Mouse (Mus musculus) MEL (cell line): ENCODE data around the gene Edf1. TPM values are rescaled to one million over a fixed set of nuclear protein-coding genes. Genes with fewer than 3 reads are reported as not detected.

Experiments used
- DNase-seq: peaks from one replicate; pipeline ENCODE4 v3.0.0; 2011; ENCODE audit warnings: low read depth, low spot score
- H3K27ac ChIP-seq: 2 replicates; pipeline ENCODE4 v1.5.1; 2012; ENCODE audit warnings: low read depth, mild to moderate bottlenecking, control low read depth, low read length, moderate library complexity; ENCODE audit not compliant: control insufficient read depth
- H3K27me3 ChIP-seq, 2 experiments: fragments of 150-350 bp in 1 of 2; sonication (generic) in 1 of 2; 2 replicates each; pipeline ENCODE4 v1.6.1; 2012; ENCODE audit warnings: low read length in 2 of 2, mild to moderate bottlenecking in 2 of 2, improper control_type of control experiment in 1 of 2, moderate library complexity in 1 of 2; ENCODE audit not compliant: insufficient read depth in 2 of 2, control insufficient read depth in 1 of 2
- H3K36me3 ChIP-seq, 2 experiments: 2 replicates each; pipeline ENCODE4 v1.6.1; 2012 to 2014; ENCODE audit warnings: low read length in 2 of 2, improper control_type of control experiment in 1 of 2, inconsistent platforms in 1 of 2, mild to moderate bottlenecking in 1 of 2; ENCODE audit not compliant: insufficient read depth in 2 of 2, control insufficient read depth in 1 of 2
- H3K4me1 ChIP-seq, 2 experiments: fragments of 150-350 bp in 1 of 2; sonication (generic) in 1 of 2; 2 replicates each; pipeline ENCODE4 v1.6.1; 2012; ENCODE audit warnings: low read length in 2 of 2, improper control_type of control experiment in 1 of 2, mild to moderate bottlenecking in 1 of 2; ENCODE audit not compliant: insufficient read depth in 2 of 2, control insufficient read depth in 1 of 2
- H3K4me3 ChIP-seq, 2 experiments: fragments of 150-350 bp in 1 of 2; sonication (generic) in 1 of 2; 2 replicates each; pipeline ENCODE4 v1.5.1; 2012; ENCODE audit warnings: low read depth in 2 of 2, low read length in 2 of 2, mild to moderate bottlenecking in 2 of 2, moderate library complexity in 2 of 2, control low read depth in 1 of 2, improper control_type of control experiment in 1 of 2; ENCODE audit not compliant: control insufficient read depth in 1 of 2, insufficient read depth in 1 of 2
- H3K79me2 ChIP-seq: 2 replicates; pipeline ENCODE4 v1.6.1; 2012; ENCODE audit warnings: mild to moderate bottlenecking, low read length, moderate library complexity; ENCODE audit not compliant: control insufficient read depth, poor library complexity, insufficient read depth
- H3K9ac ChIP-seq: 2 replicates; pipeline ENCODE4 v1.6.1; 2012; ENCODE audit warnings: low read depth, mild to moderate bottlenecking, control low read depth, low read length, moderate library complexity; ENCODE audit not compliant: control insufficient read depth, poor library complexity, severe bottlenecking
- H3K9me3 ChIP-seq: fragments of 150-350 bp; sonication (generic); replicated peaks from 2 replicates; pipeline ENCODE4 v1.6.1; 2012; ENCODE audit warnings: mild to moderate bottlenecking, low read length, improper control_type of control experiment, moderate library complexity; ENCODE audit not compliant: insufficient read depth
- BHLHE40 ChIP-seq: IDR thresholded peaks from 2 replicates; pipeline ENCODE4 v1.6.1; 2012; ENCODE audit warnings: low read depth, mild to moderate bottlenecking, inconsistent platforms, low read length, improper control_type of control experiment, borderline replicate concordance
- CTCF ChIP-seq, 3 experiments: IDR thresholded peaks in 2 of 3; conservative IDR thresholded peaks in 1 of 3; 2 replicates each; pipeline ENCODE4 v1.5.1; 2011 to 2012; ENCODE audit warnings: low read length in 3 of 3, low read depth in 2 of 3, mild to moderate bottlenecking in 2 of 3, improper control_type of control experiment in 1 of 3, inconsistent platforms in 1 of 3, mixed read lengths in 1 of 3, moderate library complexity in 1 of 3; ENCODE audit not compliant: control insufficient read depth in 1 of 3, insufficient read depth in 1 of 3, poor library complexity in 1 of 3, severe bottlenecking in 1 of 3
- E2F4 ChIP-seq: IDR thresholded peaks from 2 replicates; pipeline ENCODE4 v1.6.1; 2011; ENCODE audit warnings: low read depth, low read length, improper control_type of control experiment, borderline replicate concordance
- ELF1 ChIP-seq: IDR thresholded peaks from 2 replicates; pipeline ENCODE4 v1.6.1; 2014; ENCODE audit warnings: low read depth, mild to moderate bottlenecking, inconsistent platforms, low read length, improper control_type of control experiment, moderate library complexity
- EP300 ChIP-seq, 2 experiments: IDR thresholded peaks; 2 replicates each; pipeline ENCODE4 v1.6.1; 2011; ENCODE audit warnings: improper control_type of control experiment in 2 of 2, low read length in 2 of 2, low read depth in 1 of 2, mild to moderate bottlenecking in 1 of 2
- HCFC1 ChIP-seq: IDR thresholded peaks from 2 replicates; pipeline ENCODE4 v1.6.1; 2012; ENCODE audit warnings: low read depth, mild to moderate bottlenecking, inconsistent platforms, low read length, improper control_type of control experiment, moderate library complexity
- KAT2A ChIP-seq: conservative IDR thresholded peaks from 2 replicates; pipeline ENCODE4 v1.6.1; 2012; ENCODE audit warnings: low read depth, low read length, improper control_type of control experiment, inconsistent platforms
- MAX ChIP-seq: IDR thresholded peaks from 2 replicates; pipeline ENCODE4 v1.6.1; 2011; ENCODE audit warnings: low read length, improper control_type of control experiment
- MAZ ChIP-seq: IDR thresholded peaks from 2 replicates; pipeline ENCODE4 v1.6.1; 2012; ENCODE audit warnings: low read depth, mild to moderate bottlenecking, inconsistent platforms, low read length, improper control_type of control experiment
- MEF2A ChIP-seq: IDR thresholded peaks from 2 replicates; pipeline ENCODE4 v1.6.1; 2014; ENCODE audit warnings: low read depth, mild to moderate bottlenecking, inconsistent platforms, low read length, improper control_type of control experiment; ENCODE audit not compliant: poor library complexity, insufficient replicate concordance, severe bottlenecking; ENCODE audit errors: extremely low read depth
- NRF1 ChIP-seq: IDR thresholded peaks from 2 replicates; pipeline ENCODE4 v1.6.1; 2014; ENCODE audit warnings: low read depth, mild to moderate bottlenecking, inconsistent platforms, low read length, improper control_type of control experiment, moderate library complexity; ENCODE audit not compliant: poor library complexity, insufficient read depth, severe bottlenecking
- POLR2AphosphoS2 ChIP-seq: IDR thresholded peaks from 2 replicates; pipeline ENCODE4 v1.6.1; 2011; ENCODE audit warnings: low read length, improper control_type of control experiment
- POLR2AphosphoS5 ChIP-seq: IDR thresholded peaks from 2 replicates; pipeline ENCODE4 v1.6.1; 2012; ENCODE audit warnings: low read depth, borderline replicate concordance, mild to moderate bottlenecking, inconsistent platforms, low read length, moderate library complexity, mixed read lengths
- RAD21 ChIP-seq: IDR thresholded peaks from 2 replicates; pipeline ENCODE4 v1.6.1; 2011; ENCODE audit warnings: mild to moderate bottlenecking, low read depth, low read length, improper control_type of control experiment
- SIN3A ChIP-seq: IDR thresholded peaks from 2 replicates; pipeline ENCODE4 v1.6.1; 2012; ENCODE audit warnings: low read length, improper control_type of control experiment, inconsistent platforms
- SMC3 ChIP-seq: IDR thresholded peaks from 2 replicates; pipeline ENCODE4 v1.6.1; 2011; ENCODE audit warnings: low read depth, low read length, improper control_type of control experiment
- USF2 ChIP-seq, 2 experiments: IDR thresholded peaks; 2 replicates each; pipeline ENCODE4 v1.6.1; 2011 to 2012; ENCODE audit warnings: improper control_type of control experiment in 2 of 2, low read length in 2 of 2, borderline replicate concordance in 1 of 2, inconsistent platforms in 1 of 2, low read depth in 1 of 2, mild to moderate bottlenecking in 1 of 2; ENCODE audit not compliant: insufficient read depth in 1 of 2
- ZKSCAN1 ChIP-seq: IDR thresholded peaks from 2 replicates; pipeline ENCODE4 v1.6.1; 2012; ENCODE audit warnings: low read depth, mild to moderate bottlenecking, inconsistent platforms, low read length, improper control_type of control experiment, moderate library complexity
- ZNF384 ChIP-seq: IDR thresholded peaks from 2 replicates; pipeline ENCODE4 v1.6.1; 2012; ENCODE audit warnings: low read depth, mild to moderate bottlenecking, inconsistent platforms, low read length, improper control_type of control experiment
- polyA plus RNA-seq, 2 experiments: library from polyadenylated mRNA; stranded (reverse) in 1 of 2; unstranded in 1 of 2; fragments of >175 nt in 1 of 2; fragments of >200 nt in 1 of 2; gene quantifications; 2 replicates each; pipeline versions ENCODE4 v1.2.1 to v1.2.4; 2012; ENCODE audit warnings: low replicate concordance in 2 of 2, low read depth in 1 of 2; ENCODE audit not compliant: insufficient read length in 2 of 2, insufficient read depth in 1 of 2, missing spikeins in 1 of 2
- total RNA-seq: library from RNA; depleted of rRNA; stranded (reverse); fragments of 300-350 nt; gene quantifications from 2 replicates; pipeline ENCODE4 v1.2.3, GENCODE M21; 2012

Gene Edf1
- total and polyA plus RNA-seq, 3 experiments = 142 to 318 TPM; not detected in 1

DNA sequence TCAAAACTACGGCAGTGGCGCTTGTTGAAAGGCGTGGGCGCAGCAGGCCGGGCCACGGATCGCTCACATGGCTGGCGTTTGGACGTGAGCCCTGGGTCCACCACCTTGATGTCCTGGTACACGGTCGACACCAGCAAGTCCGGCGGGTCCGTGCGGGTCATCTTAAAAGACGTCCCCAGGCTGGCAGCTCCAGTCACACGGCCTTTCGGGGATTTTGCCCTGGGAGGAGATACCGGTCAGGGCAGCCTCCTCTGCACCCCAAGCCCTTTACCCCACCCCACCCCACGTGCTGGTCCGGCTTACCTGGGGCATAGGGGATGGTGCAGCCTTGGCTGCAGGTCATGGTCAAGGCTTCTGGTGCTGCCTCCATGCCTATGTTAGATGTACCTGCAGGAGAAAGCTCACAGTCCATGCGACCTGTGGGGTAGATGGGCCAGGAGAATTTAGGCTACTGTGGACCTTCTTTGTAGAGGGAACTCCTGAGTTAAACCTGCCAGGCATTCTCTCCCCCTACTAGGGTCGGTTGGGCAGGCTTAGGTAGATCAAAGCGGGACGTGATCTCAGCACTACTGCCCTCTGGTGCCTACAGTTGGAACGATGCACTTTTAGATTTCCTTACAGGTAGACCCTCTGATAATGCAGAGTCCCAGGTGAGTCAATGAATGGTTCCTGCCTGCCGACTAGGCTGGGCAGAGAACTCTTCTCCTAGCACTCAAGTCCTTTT lies 22.3 kb downstream of the Edf1 start:
- TF ChIP-seq MAZ (no peak), ZKSCAN1 (no peak), POLR2AphosphoS2 (no peak), BHLHE40 (no peak), NRF1 (no peak), ZNF384 (no peak), KAT2A (no peak), EP300 (IDR thresholded peaks at IDR 0.05; ENCODE audit: low read depth in 1 of 2, low read length in 2 of 2) (no peak), SIN3A (no peak), E2F4 (no peak), RAD21 (no peak), SMC3 (peak; percentile 16; the same call in 1 of the 2 replicates), USF2 (IDR thresholded peaks at IDR 0.05; ENCODE audit: borderline replicate concordance in 1 of 2, insufficient read depth in 1 of 2, low read depth in 1 of 2, low read length in 2 of 2) (no peak), CTCF (IDR thresholded peaks at IDR 0.05 in 2 of 3, conservative IDR thresholded peaks at IDR 0.05 in 1 of 3; ENCODE audit: control insufficient read depth in 1 of 3, insufficient read depth in 1 of 3, low read depth in 2 of 3, low read length in 3 of 3, poor library complexity in 1 of 3, severe bottlenecking in 1 of 3) (peak; percentile 39 to 45 (median 40)), MAX (no peak), POLR2AphosphoS5 (no peak), MEF2A (no peak)
- peak; percentile 26 for DNase-seq
- no peak overlapping the region for H3K4me3 ChIP-seq
- no peaks in the 10 kb centered on the region for H3K9me3 ChIP-seq
- peaks cover 3 to 7% of the 10 kb centered on the region in 2 experiments for H3K36me3 ChIP-seq
- no peaks in the 10 kb centered on the region for H3K27me3 ChIP-seq
- no peaks in the 10 kb centered on the region; the same call in 1 of the 2 replicates for H3K79me2 ChIP-seq
- H3K4me1 ChIP-seq = peaks cover 0 to 20% of the 10 kb centered on the region in 2 experiments; a peak in 2 of 4 replicates
- no peak overlapping the region for H3K27ac ChIP-seq
- H3K9ac ChIP-seq = no peak overlapping the region

GRCm38 (mm10) chr2:25580621-25581101 lies 23.0 kb downstream of the Edf1 start:
- no peak for DNase-seq
- Histone ChIP-seq H3K9ac (no peak overlapping the region), H3K27me3 (no peaks in the 10 kb centered on the region), H3K9me3 (no peaks in the 10 kb centered on the region), H3K79me2 (no peaks in the 10 kb centered on the region; the same call in 1 of the 2 replicates), H3K36me3 (peaks cover 3 to 7% of the 10 kb centered on the region in 2 experiments), H3K4me1 (peaks cover 0 to 17% of the 10 kb centered on the region in 2 experiments; a peak in 2 of 4 replicates), H3K4me3 (no peak overlapping the region; a peak in 1 of 4 replicates), H3K27ac (no peak overlapping the region)
- no peak for TF ChIP-seq HCFC1
- no peak for TF ChIP-seq ELF1
